Mouse (Mus musculus) embryonic facial prominence, embryonic 12.5 days (tissue): ENCODE data around the gene Gan. TPM values are rescaled to one million over a fixed set of nuclear protein-coding genes. Genes with fewer than 3 reads are reported as not detected.

Source experiments
- ATAC-seq: fragments of 200-750 bp; cut with Nextera tagmentation; 2 replicates; pipeline ENCODE4 v1.8.0; 2017; ENCODE audit not compliant: insufficient number of reproducible peaks, insufficient read depth, low FRiP score, low TSS enrichment
- H3K27ac ChIP-seq: fragments of 300-500 bp; sonication (generic); 2 replicates; pipeline ENCODE4 v1.5.1; 2016; ENCODE audit warnings: mild to moderate bottlenecking
- H3K27me3 ChIP-seq: fragments of 300-500 bp; sonication (generic); 2 replicates; pipeline ENCODE4 v1.6.1; 2016; ENCODE audit warnings: mild to moderate bottlenecking, moderate library complexity
- H3K36me3 ChIP-seq: fragments of 300-500 bp; sonication (generic); 2 replicates; pipeline ENCODE4 v1.6.1; 2016; ENCODE audit warnings: mild to moderate bottlenecking
- H3K4me1 ChIP-seq: fragments of 300-500 bp; sonication (generic); 2 replicates; pipeline ENCODE4 v1.6.1; 2016
- H3K4me2 ChIP-seq: fragments of 300-500 bp; sonication (generic); replicated peaks from 2 replicates; pipeline ENCODE4 v1.6.1; 2016; ENCODE audit warnings: mild to moderate bottlenecking, moderate library complexity
- H3K4me3 ChIP-seq: fragments of 300-500 bp; sonication (generic); 2 replicates; pipeline ENCODE4 v1.5.1; 2016; ENCODE audit warnings: mild to moderate bottlenecking
- H3K9ac ChIP-seq: fragments of 300-500 bp; sonication (generic); 2 replicates; pipeline ENCODE4 v1.6.1; 2016; ENCODE audit warnings: mild to moderate bottlenecking, moderate library complexity
- H3K9me3 ChIP-seq: fragments of 300-500 bp; sonication (generic); 2 replicates; pipeline ENCODE4 v1.6.1; 2016; ENCODE audit warnings: mild to moderate bottlenecking, moderate library complexity
- WGBS: fragments of 180-500 bp; shearing (Covaris S2); methylation state at CpG from one replicate; pipeline ENCODE4 v1.1.7; 2016; 5-methylcytosine and 5-hydroxymethylcytosine counted together
- polyA plus RNA-seq: library from polyadenylated mRNA; unstranded; fragments of >200 nt; fragmentation: Nextera tagmentation; extraction: Ambion mirVana; gene quantifications from 2 replicates; pipeline ENCODE4 v1.2.1, GENCODE M21; 2016

Gene Gan
- polyA plus RNA-seq, 1 experiment from 2014 or later = 3.4 TPM

GRCm38 (mm10) chr8:117178676-117179075, 20.7 kb downstream of the Gan start:
- Histone ChIP-seq H3K9ac (no peak overlapping the region), H3K27me3 (no peaks in the 10 kb centered on the region), H3K4me3 (no peak overlapping the region), H3K4me1 (no peaks in the 10 kb centered on the region), H3K9me3 (no peaks in the 10 kb centered on the region), H3K27ac (no peak overlapping the region), H3K4me2 (no peak overlapping the region), H3K36me3 (no peaks in the 10 kb centered on the region; the same call in none of the 2 replicates)
- WGBS = 91% methylated on average over 6 of the region's 6 CpGs
- no peak for ATAC-seq

GRCm38 (mm10) chr8:117182746-117183145, 24.8 kb downstream of the Gan start:
- Histone ChIP-seq H3K4me3 (no peak overlapping the region), H3K27me3 (no peaks in the 10 kb centered on the region), H3K9ac (no peak overlapping the region), H3K4me1 (no peaks in the 10 kb centered on the region), H3K36me3 (peaks cover 20% of the 10 kb centered on the region), H3K9me3 (no peaks in the 10 kb centered on the region), H3K4me2 (no peak overlapping the region), H3K27ac (no peak overlapping the region)
- 95% methylated on average over 4 of the region's 4 CpGs for WGBS
- no peak for ATAC-seq

- Histone ChIP-seq H3K4me3 (no peak overlapping the region), H3K9me3 (no peaks in the 10 kb centered on the region), H3K4me2 (no peak overlapping the region), H3K9ac (no peak overlapping the region), H3K36me3 (peaks cover 30% of the 10 kb centered on the region), H3K27ac (no peak overlapping the region), H3K4me1 (no peaks in the 10 kb centered on the region), H3K27me3 (no peaks in the 10 kb centered on the region)
- no peak for ATAC-seq
- WGBS = 88% methylated on average over 8 of the region's 8 CpGs
These were observed 25.9 kb downstream of the Gan start for GRCm38 (mm10) chr8:117183664-117184377.

- H3K4me2 ChIP-seq = no peak overlapping the region
- H3K4me3 ChIP-seq = no peak overlapping the region
- WGBS = 83% methylated on average over 4 of the region's 4 CpGs
- H3K9me3 ChIP-seq = no peaks in the 10 kb centered on the region
- peaks cover 2% of the 10 kb centered on the region for H3K4me1 ChIP-seq
- no peaks in the 10 kb centered on the region for H3K27me3 ChIP-seq
- no peak for ATAC-seq
- no peak overlapping the region for H3K27ac ChIP-seq
- peaks cover 71% of the 10 kb centered on the region for H3K36me3 ChIP-seq
- H3K9ac ChIP-seq = no peak overlapping the region
These were observed 36.4 kb downstream of the Gan start for GRCm38 (mm10) chr8:117194355-117194754.

GRCm38 (mm10) chr8:117196593-117196992, 38.7 kb downstream of the Gan start:
- Histone ChIP-seq H3K4me1 (peaks cover 15% of the 10 kb centered on the region), H3K27me3 (no peaks in the 10 kb centered on the region), H3K4me3 (no peak overlapping the region), H3K9me3 (no peaks in the 10 kb centered on the region), H3K9ac (no peak overlapping the region), H3K4me2 (no peak overlapping the region), H3K27ac (no peak overlapping the region), H3K36me3 (peaks cover 54% of the 10 kb centered on the region)
- no peak for ATAC-seq
- WGBS = 94% methylated on average over 4 of the region's 4 CpGs

- H3K9ac ChIP-seq = no peak overlapping the region
- peaks cover 48% of the 10 kb centered on the region for H3K36me3 ChIP-seq
- no peak overlapping the region for H3K4me3 ChIP-seq
- no peak overlapping the region; the same call in 1 of the 2 replicates for H3K27ac ChIP-seq
- ATAC-seq = no peak
- no peaks in the 10 kb centered on the region for H3K27me3 ChIP-seq
- no peak overlapping the region for H3K4me2 ChIP-seq
- WGBS = 87% methylated on average over 6 of the region's 6 CpGs
- H3K4me1 ChIP-seq = peaks cover 18% of the 10 kb centered on the region
- H3K9me3 ChIP-seq = no peaks in the 10 kb centered on the region
These were observed 39.6 kb downstream of the Gan start for GRCm38 (mm10) chr8:117197551-117197950.

- Histone ChIP-seq H3K4me1 (peaks cover 18% of the 10 kb centered on the region), H3K27ac (peak overlapping the region; percentile 55), H3K9ac (no peak overlapping the region), H3K4me3 (no peak overlapping the region), H3K9me3 (no peaks in the 10 kb centered on the region), H3K4me2 (peak overlapping the region; percentile 9; the same call in 1 of the 2 replicates), H3K27me3 (no peaks in the 10 kb centered on the region), H3K36me3 (peaks cover 43% of the 10 kb centered on the region)
- ATAC-seq = peak; percentile 80; the same call in 1 of the 2 replicates
- WGBS = 51% methylated on average over 20 of the region's 20 CpGs
These were observed 40.4 kb downstream of the Gan start for GRCm38 (mm10) chr8:117198141-117198935.

GRCm38 (mm10) chr8:117199658-117200057, 41.7 kb downstream of the Gan start:
- no peaks in the 10 kb centered on the region for H3K9me3 ChIP-seq
- H3K4me2 ChIP-seq = no peak overlapping the region
- no peak; the same call in 1 of the 2 replicates for ATAC-seq
- peak overlapping the region; percentile 63; the same call in 1 of the 2 replicates for H3K27ac ChIP-seq
- H3K4me3 ChIP-seq = no peak overlapping the region
- 55% methylated on average over 6 of the region's 6 CpGs for WGBS
- peaks cover 43% of the 10 kb centered on the region for H3K36me3 ChIP-seq
- no peak overlapping the region for H3K9ac ChIP-seq
- peaks cover 18% of the 10 kb centered on the region for H3K4me1 ChIP-seq
- no peaks in the 10 kb centered on the region for H3K27me3 ChIP-seq

- Histone ChIP-seq H3K27ac (peak overlapping the region; percentile 63; the same call in 1 of the 2 replicates), H3K9ac (no peak overlapping the region), H3K36me3 (peaks cover 37% of the 10 kb centered on the region), H3K27me3 (no peaks in the 10 kb centered on the region), H3K9me3 (no peaks in the 10 kb centered on the region), H3K4me3 (no peak overlapping the region), H3K4me1 (peaks cover 18% of the 10 kb centered on the region), H3K4me2 (no peak overlapping the region)
- 64% methylated on average over 13 of the region's 13 CpGs for WGBS
- no peak for ATAC-seq
These were observed 42.4 kb downstream of the Gan start for GRCm38 (mm10) chr8:117200346-117200745.

- no peak for ATAC-seq
- Histone ChIP-seq H3K27ac (no peak overlapping the region), H3K9me3 (no peaks in the 10 kb centered on the region), H3K4me1 (peaks cover 18% of the 10 kb centered on the region), H3K36me3 (peaks cover 32% of the 10 kb centered on the region), H3K27me3 (no peaks in the 10 kb centered on the region), H3K4me2 (no peak overlapping the region), H3K4me3 (no peak overlapping the region), H3K9ac (no peak overlapping the region)
- 78% methylated on average over 9 of the region's 9 CpGs for WGBS
These were observed 42.9 kb downstream of the Gan start for GRCm38 (mm10) chr8:117200803-117201202.

GRCm38 (mm10) chr8:117201221-117202017, 43.5 kb downstream of the Gan start:
- WGBS = 68% methylated on average over 19 of the region's 19 CpGs
- Histone ChIP-seq H3K9ac (no peak overlapping the region), H3K27ac (0 out of 2 replicates have a peak overlapping the region, but pooled peaks have one; percentile 25), H3K9me3 (no peaks in the 10 kb centered on the region), H3K36me3 (peaks cover 30% of the 10 kb centered on the region), H3K4me2 (no peak overlapping the region), H3K27me3 (no peaks in the 10 kb centered on the region), H3K4me1 (peaks cover 18% of the 10 kb centered on the region), H3K4me3 (no peak overlapping the region)
- ATAC-seq = no peak
